Mouse (Mus musculus) A20 (cell line): ENCODE data around the gene Kazn.

Experiments used
- DNase-seq: peaks from one replicate; pipeline ENCODE4 v3.0.0-alpha.2; 2011; ENCODE audit warnings: low read depth, low spot score

Kazn gene

DNA sequence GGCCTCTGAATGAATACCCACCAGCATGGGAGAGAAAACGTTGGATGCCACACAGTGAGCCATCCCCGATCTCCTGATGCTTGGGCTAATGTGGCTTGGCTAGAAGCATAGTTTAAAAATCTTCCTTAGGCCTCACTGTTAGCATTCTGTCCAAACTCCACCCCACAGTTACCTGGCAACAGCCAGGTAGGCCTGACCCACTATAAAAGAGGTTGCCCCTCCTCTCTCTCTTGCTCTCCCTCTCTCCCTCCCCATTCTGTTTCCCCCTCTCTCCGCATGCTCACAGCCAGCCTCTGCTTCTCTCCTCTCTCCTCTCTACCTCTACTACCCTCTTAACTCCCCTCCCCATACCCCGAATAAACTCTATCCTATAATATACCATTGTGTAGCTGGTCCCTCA lies 74.8 kb downstream of the Kazn start:
- DNase-seq, result no peak

- no peak for DNase-seq
These were observed 75.3 kb downstream of the Kazn start for GRCm38 (mm10) chr4:142163862-142164261.

- DNase-seq, result no peak
These were observed 76.5 kb downstream of the Kazn start for GRCm38 (mm10) chr4:142162729-142163128.

GRCm38 (mm10) chr4:142162102-142162501 lies 77.1 kb downstream of the Kazn start:
- no peak for DNase-seq

DNA sequence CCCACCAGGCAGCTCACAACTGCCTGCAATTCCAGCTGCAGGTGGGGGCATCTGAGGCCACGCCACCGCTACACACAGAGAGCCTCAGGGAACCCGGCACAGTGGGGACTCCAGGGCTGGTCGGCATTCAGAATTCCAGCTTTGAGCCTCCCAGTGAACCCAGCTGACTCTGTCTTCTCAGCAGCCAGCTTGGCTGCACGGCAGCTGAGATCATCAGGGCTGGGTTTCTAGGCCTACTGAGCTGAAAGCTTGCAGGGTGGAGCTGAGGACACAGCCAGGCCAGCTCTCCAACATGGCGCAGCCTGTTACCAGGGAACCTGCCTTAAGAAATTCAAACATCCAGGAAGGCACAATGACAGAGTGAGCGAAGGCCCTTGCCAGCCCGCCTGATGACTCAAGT lies 79.2 kb downstream of the Kazn start:
- no peak for DNase-seq

GRCm38 (mm10) chr4:142156506-142156905 lies 82.7 kb downstream of the Kazn start:
- DNase-seq, result no peak

GRCm38 (mm10) chr4:142154246-142154645 lies 85.0 kb downstream of the Kazn start:
- DNase-seq, result no peak

GRCm38 (mm10) chr4:142153526-142153925 lies 85.7 kb downstream of the Kazn start:
- DNase-seq, result peak; percentile 77

GRCm38 (mm10) chr4:142152733-142153422 lies 86.3 kb downstream of the Kazn start:
- no peak for DNase-seq

DNA sequence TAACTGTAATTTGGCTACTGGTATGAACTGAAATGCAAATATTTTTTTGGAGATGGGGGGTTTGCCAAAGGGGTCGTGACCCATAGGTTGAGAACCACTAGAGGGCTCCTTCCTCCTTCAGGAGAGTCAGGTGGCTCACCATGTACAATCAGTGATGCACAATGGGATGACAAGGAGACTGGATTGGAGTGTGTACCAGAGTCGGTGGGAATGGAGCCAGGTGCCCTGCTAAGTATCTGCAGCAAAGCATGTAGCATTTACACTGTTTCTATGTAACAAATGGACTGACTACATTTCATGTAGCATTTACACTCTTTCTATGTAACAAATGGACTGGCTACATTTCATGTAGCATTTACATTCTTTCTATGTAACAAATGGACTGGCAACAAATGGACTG lies 89.1 kb downstream of the Kazn start:
- DNase-seq, result no peak

DNA sequence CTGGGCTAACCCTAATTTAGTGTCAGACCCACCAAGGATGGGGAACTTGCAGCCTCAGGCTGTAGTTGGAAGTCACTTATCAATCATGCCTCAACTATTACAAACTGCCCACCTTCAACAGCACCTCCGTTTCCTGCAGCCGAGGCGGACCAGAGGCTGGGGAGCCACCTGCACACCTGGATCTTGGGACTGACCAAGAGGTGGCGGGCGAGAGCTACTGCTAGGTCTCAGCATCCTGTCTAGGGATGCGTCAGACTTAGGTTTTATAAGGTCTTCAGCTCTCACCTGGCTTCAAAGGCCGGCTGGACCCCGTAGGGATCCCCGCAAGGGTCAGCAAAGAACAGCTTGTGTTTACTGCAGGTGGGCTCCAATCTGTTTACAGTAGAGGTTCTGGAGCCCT lies 90.0 kb downstream of the Kazn start:
- peak; percentile 32 for DNase-seq

GRCm38 (mm10) chr4:142147671-142148070 lies 91.5 kb downstream of the Kazn start:
- no peak for DNase-seq

DNA sequence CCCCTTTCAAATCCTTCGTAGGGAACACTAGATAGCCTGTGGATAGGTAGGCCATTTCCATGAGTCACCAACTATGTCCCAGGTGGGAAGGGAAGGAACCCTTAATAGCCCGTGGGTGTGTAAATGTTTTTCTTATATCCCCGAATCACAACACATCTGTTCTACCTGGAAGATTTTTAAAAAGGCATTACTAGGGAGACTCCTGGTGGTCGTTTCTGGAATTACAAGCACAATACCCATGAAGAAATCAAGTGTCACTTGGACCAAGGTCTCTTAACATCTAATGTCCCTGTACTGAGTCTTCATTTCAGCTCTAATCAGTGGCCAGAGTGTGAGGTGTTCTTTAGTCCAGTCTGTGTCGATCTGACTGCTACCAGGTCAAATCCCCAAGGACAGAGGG lies 95.1 kb downstream of the Kazn start:
- DNase-seq, result peak; percentile 68

- DNase-seq, result peak; percentile 53
These were observed 95.9 kb downstream of the Kazn start for GRCm38 (mm10) chr4:142143290-142143689.

- DNase-seq, result no peak
These were observed 99.5 kb downstream of the Kazn start for GRCm38 (mm10) chr4:142139729-142140128.

DNA sequence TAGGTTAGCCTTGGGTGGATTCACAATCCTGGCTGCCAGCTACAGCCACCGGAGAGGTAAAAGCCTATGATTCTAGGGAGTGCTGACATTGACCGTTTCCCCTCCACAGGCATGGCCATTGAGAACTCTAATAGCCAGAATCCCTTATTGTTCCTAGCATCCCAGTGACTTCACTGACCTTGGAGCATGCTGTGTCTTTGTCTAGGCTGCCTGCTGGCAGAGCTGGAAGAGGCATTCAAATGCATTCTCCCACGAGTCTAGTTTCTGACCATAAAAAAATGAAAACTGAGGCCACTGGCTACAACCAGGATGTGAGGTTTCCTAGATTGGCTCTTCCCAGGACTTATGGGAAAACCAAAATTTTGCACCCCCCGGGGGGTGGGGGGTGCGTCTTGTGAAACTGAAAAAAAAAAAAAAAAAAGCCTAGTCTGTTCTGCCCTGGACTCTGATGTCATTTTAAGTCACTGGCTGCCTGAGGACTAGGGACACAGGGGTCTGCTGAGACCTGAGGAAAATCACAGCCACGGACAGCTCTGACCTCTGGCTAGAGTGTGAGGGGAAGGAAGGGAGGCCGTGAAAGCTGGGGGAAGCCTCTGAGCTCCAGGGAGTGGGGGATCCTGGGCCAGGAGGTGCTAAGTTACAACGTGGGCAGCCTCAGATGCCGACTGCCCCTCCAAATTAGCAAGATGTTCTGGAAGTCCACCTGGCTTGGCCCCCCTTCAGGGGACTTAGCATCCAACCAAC lies 100.7 kb downstream of the Kazn start:
- no peak for DNase-seq

DNA sequence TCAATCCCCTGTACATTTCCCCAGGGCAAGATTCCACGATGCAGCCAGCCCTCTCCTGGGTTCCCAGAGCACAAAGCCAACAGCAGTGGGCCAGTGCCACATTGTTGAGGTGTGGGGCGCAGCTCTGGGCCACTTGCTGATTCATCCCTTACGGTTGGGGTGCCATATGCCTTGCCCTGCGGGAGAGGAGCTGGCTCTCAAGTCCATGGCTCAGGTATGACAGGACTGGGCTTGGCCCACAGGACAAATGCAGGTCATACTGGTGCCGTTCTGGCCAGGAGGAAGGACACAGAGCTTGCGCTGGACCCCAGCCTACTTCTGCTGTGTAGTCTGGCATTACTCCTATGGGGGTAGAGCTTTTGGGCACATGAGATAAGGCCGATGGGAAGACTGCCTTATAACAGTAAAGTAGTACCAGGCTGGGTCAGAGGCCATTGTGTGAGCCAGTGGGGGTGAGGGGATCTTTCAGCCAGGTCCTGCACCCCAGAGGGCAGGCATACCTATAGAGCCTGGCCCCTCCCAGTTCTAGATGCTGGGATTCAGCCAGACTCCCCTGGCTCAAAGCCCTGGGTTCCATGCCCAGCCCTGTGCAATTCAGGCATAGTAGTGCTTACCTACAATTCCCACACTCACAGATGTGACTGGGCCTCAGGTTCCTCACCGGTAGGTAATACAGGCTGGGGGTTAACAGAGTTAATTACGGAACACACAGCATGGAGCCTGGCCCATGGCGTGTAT lies 102.3 kb downstream of the Kazn start:
- no peak for DNase-seq

- no peak for DNase-seq
These were observed 103.7 kb downstream of the Kazn start for GRCm38 (mm10) chr4:142135515-142135914.

- no peak for DNase-seq
These were observed 109.0 kb downstream of the Kazn start for GRCm38 (mm10) chr4:142130162-142130561.

GRCm38 (mm10) chr4:142127275-142127788 lies 111.9 kb downstream of the Kazn start:
- DNase-seq, result no peak

GRCm38 (mm10) chr4:142126641-142127274 lies 112.4 kb downstream of the Kazn start:
- DNase-seq, result no peak

DNA sequence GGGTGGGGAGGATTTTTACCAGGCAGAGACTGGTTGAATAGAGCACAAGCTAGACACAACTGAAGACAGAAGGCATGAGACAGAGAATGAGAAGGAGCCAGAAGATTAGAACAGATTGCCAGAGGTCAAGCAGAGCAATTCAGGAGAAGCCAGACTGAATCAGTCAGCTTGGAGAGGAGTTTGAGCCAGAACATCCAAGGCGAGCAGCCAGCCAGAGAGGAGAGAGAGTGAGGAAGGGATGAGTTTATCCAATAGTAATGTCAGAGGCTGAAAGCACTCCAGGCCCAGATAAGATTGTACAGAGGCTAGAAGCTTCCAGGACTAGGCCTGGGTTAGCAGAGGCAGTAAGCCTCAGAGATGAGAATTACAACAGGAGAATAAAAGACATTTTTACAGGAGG lies 118.0 kb downstream of the Kazn start:
- no peak for DNase-seq
